Mouse (Mus musculus) cortical plate, adult 2 months (tissue): ENCODE measurements at regions not wholly inside any gene's neighbourhood (a gene's known extent, or its start where the extent isn't known, plus 50 kb on each side); places are given as distances from the start of the nearest gene placed in this dataset.

ENCODE experiments used
- CTCF ChIP-seq: fragments of 200-500 bp; IDR thresholded peaks from 2 replicates; pipeline ENCODE4 v1.5.1; 2011; ENCODE audit warnings: mild to moderate bottlenecking, control low read depth, low read length; ENCODE audit not compliant: insufficient read depth; ENCODE audit errors: extremely low read depth
- POLR2A ChIP-seq: fragments of 200-500 bp; IDR thresholded peaks from 2 replicates; pipeline ENCODE4 v1.6.1; 2011; ENCODE audit warnings: mild to moderate bottlenecking, low read length, control low read depth; ENCODE audit not compliant: insufficient read depth; ENCODE audit errors: extremely low read depth

GRCm38 (mm10) chr9:113471781-113472180 is 236.3 kb downstream of the Pdcd6ip start:
- TF ChIP-seq CTCF (no peak), POLR2A (no peak)
